Mouse (Mus musculus) small intestine, adult 2 months (tissue): ENCODE results near the gene Cux2.

Experiments used
- CTCF ChIP-seq: fragments of 200-500 bp; IDR thresholded peaks from 2 replicates; pipeline ENCODE4 v1.5.1; 2012; ENCODE audit warnings: low read depth, mild to moderate bottlenecking, control low read depth, inconsistent platforms, low read length, moderate library complexity, mixed read lengths; ENCODE audit not compliant: insufficient replicate concordance, insufficient read length; ENCODE audit errors: extremely low read depth
- POLR2A ChIP-seq: fragments of 200-500 bp; IDR thresholded peaks from 2 replicates; pipeline ENCODE4 v1.6.1; 2012; ENCODE audit warnings: low read depth, mild to moderate bottlenecking, control low read depth, inconsistent platforms, low read length, moderate library complexity

- TF ChIP-seq CTCF (no peak), POLR2A (no peak)
These were observed 207.9 kb downstream of the Cux2 start for GRCm38 (mm10) chr5:121841973-121842372.
